Mouse (Mus musculus) cerebellum, postnatal 36 days (tissue): ENCODE measurements around the gene Nlrp4e.
"Not testable (repeated sequence)": the region's sequence is repeated elsewhere in the genome, so short reads cannot be mapped to it uniquely, and the experiment has no call there.

ENCODE experiments used
- DNase-seq, 2 experiments: peaks; one replicate each; pipeline ENCODE4 v3.0.0; 2021 to 2022; ENCODE audit warnings: mixed read lengths in 2 of 2

The Nlrp4e gene

DNA sequence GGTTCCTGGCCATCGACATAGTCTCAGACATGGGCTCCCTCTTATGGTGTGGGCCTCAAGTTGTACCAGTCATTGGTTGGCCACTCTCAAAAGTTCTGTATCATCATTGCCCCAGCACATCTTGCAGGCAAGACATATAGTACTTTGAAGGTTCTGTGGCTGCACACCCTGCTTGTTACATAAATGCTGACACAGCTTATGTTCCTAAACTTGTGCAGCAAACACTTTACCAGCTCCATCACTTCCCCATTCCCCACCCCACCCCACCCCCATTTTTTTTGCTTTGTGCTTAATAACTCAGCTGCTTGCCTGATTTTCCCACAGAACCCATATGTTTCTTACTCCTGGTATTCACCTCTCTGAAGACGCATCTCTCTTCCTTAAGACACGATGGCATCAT lies at the start of gene Nlrp4e:
Nlrp4e (plus strand) TSS at position 301 of the 400 bp plus-strand sequence.
- DNase-seq = not testable (repeated sequence)

GRCm38 (mm10) chr7:23251582-23251981 lies 49.4 kb upstream of the Nlrp4e start, which contains the start of gene Vmn1r166:
TSS of gene Vmn1r166 (minus strand) at chr7:23251682.
- DNase-seq = not testable (repeated sequence)

- DNase-seq = not testable (repeated sequence)
Observed at GRCm38 (mm10) chr7:23278800-23279199, 22.2 kb upstream of the Nlrp4e start, which contains the start of gene Gm6902. TSS of gene Gm6902 (minus strand) at chr7:23278900.

DNA sequence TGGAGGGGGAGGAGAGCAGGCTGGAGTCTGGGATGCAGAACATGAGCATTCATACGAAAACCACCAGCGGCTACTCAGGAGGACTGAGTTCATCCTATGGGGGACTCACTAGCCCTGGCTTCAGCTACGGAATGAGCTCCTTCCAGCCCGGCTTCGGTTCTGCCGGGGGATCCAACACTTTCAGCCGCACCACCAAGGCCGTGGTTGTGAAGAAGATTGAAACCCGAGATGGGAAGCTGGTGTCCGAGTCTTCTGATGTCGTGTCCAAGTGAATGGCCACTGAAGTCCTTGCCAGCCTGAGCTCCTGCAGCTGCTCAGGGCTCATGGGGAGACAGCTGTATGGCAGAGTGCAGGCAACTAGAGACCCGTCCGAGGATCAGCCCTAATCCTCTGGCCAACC lies 57.3 kb downstream of the Nlrp4e start:
- DNase-seq = not testable (repeated sequence)

GRCm38 (mm10) chr7:23385589-23385988 lies 84.6 kb downstream of the Nlrp4e start, which contains the start of gene Nlrp5:
TSS of gene Nlrp5 (plus strand) at chr7:23385889.
- DNase-seq = no peak
